Mouse (Mus musculus) hindbrain, embryonic 12.5 days (tissue): Measurements from ENCODE around the gene AC109138.7. TPM values are rescaled to one million over a fixed set of nuclear protein-coding genes. Genes with fewer than 3 reads are reported as not detected.

Experiments used
- ATAC-seq: fragments of 200-750 bp; cut with Nextera tagmentation; 2 replicates; pipeline ENCODE4 v1.8.0; 2017; ENCODE audit warnings: moderate TSS enrichment; ENCODE audit not compliant: low FRiP score
- H3K27ac ChIP-seq: fragments of 300-500 bp; sonication (generic); 2 replicates; pipeline ENCODE4 v1.5.1; 2016; ENCODE audit warnings: mild to moderate bottlenecking
- H3K27me3 ChIP-seq: fragments of 300-500 bp; sonication (generic); 2 replicates; pipeline ENCODE4 v1.6.1; 2016; ENCODE audit warnings: mild to moderate bottlenecking
- H3K36me3 ChIP-seq: fragments of 300-500 bp; sonication (generic); 2 replicates; pipeline ENCODE4 v1.6.1; 2016; ENCODE audit warnings: mild to moderate bottlenecking
- H3K4me1 ChIP-seq: fragments of 300-500 bp; sonication (generic); 2 replicates; pipeline ENCODE4 v1.6.1; 2016
- H3K4me2 ChIP-seq: fragments of 300-500 bp; sonication (generic); replicated peaks from 2 replicates; pipeline ENCODE4 v1.6.1; 2016; ENCODE audit warnings: mild to moderate bottlenecking
- H3K4me3 ChIP-seq: fragments of 300-500 bp; sonication (generic); 2 replicates; pipeline ENCODE4 v1.5.1; 2016; ENCODE audit warnings: mild to moderate bottlenecking
- H3K9ac ChIP-seq: fragments of 300-500 bp; sonication (generic); 2 replicates; pipeline ENCODE4 v1.6.1; 2016; ENCODE audit warnings: mild to moderate bottlenecking, moderate library complexity
- H3K9me3 ChIP-seq: fragments of 300-500 bp; sonication (generic); replicated peaks from 2 replicates; pipeline ENCODE4 v1.6.1; 2016; ENCODE audit warnings: mild to moderate bottlenecking
- WGBS: fragments of 180-500 bp; shearing (Covaris S2); methylation state at CpG from one replicate; pipeline ENCODE4 v1.1.7; 2016; 5-methylcytosine and 5-hydroxymethylcytosine counted together
- polyA plus RNA-seq: library from polyadenylated mRNA; unstranded; fragments of >200 nt; fragmentation: Nextera tagmentation; extraction: Ambion mirVana; gene quantifications from 2 replicates; pipeline ENCODE4 v1.2.1, GENCODE M21; 2016

AC109138.7 gene
- polyA plus RNA-seq, 1 experiment from 2014 or later: not detected

DNA sequence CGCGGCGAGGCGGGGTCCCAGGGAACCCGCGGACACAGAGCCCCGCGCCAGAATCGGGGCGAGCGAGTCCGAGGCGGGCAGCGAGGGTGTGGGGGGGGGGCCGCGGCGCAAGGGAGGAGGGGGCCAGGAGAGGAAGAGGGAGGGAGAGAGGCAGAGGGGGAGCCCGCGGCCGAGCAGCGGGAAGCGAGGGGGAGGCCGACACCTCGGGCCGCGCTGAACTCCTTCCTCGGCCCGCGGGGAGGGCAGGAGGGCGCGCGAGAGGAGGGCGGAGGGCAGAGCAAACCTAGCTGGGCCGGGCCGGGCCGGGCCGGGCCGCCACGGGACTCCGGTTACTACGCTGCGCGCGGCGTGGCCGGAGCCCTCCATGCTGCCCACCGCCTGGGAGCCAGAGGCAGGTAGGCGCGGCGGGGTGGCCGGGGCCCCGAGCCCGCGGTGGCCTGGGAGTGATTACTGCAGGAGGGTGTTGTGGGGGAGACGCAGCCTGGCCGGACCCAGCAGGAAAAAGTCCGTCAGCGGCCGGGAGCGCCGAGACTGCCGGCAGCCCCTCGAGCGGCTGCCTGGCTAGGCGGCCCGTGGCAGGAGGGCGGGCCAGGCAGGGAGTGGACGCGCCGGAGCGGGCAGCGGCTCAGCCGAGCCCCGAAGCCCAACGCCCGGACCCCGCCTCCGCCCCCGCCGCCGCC, 754 bp downstream of the AC109138.7 start:
- peaks cover 46% of the 10 kb centered on the region for H3K4me1 ChIP-seq
- peak overlapping the region; percentile 96 for H3K4me2 ChIP-seq
- peaks cover 79% of the 10 kb centered on the region for H3K27me3 ChIP-seq
- peak overlapping the region; percentile 78 for H3K9ac ChIP-seq
- H3K4me3 ChIP-seq: peak overlapping the region; percentile 63
- under 1% methylated on average over 55 of the region's 81 CpGs for WGBS
- peak; percentile 24 for ATAC-seq
- 0 out of 2 replicates have a peak overlapping the region, but pooled peaks have one; percentile 40 for H3K27ac ChIP-seq
- H3K9me3 ChIP-seq: no peaks in the 10 kb centered on the region
- H3K36me3 ChIP-seq: no peaks in the 10 kb centered on the region

- Histone ChIP-seq H3K4me2 (peak overlapping the region; percentile 96), H3K27ac (no peak overlapping the region), H3K4me1 (peaks cover 50% of the 10 kb centered on the region), H3K27me3 (peaks cover 84% of the 10 kb centered on the region), H3K4me3 (peak overlapping the region; percentile 63), H3K9ac (peak overlapping the region; percentile 78), H3K9me3 (no peaks in the 10 kb centered on the region), H3K36me3 (no peaks in the 10 kb centered on the region)
- WGBS: 3% methylated on average over 14 of the region's 21 CpGs
- no peak for ATAC-seq
These were observed 1.3 kb downstream of the AC109138.7 start for GRCm38 (mm10) chr19:4215451-4215840.

GRCm38 (mm10) chr19:4216041-4216685, 2.0 kb downstream of the AC109138.7 start:
- WGBS: 24% methylated on average over 14 of the region's 14 CpGs
- no peak overlapping the region for H3K4me3 ChIP-seq
- H3K9me3 ChIP-seq: no peaks in the 10 kb centered on the region
- H3K27me3 ChIP-seq: peaks cover 84% of the 10 kb centered on the region
- H3K36me3 ChIP-seq: no peaks in the 10 kb centered on the region
- H3K27ac ChIP-seq: no peak overlapping the region
- H3K9ac ChIP-seq: no peak overlapping the region
- no peak for ATAC-seq
- peak overlapping the region; percentile 34 for H3K4me2 ChIP-seq
- H3K4me1 ChIP-seq: peaks cover 57% of the 10 kb centered on the region

- Histone ChIP-seq H3K27ac (no peak overlapping the region), H3K4me3 (no peak overlapping the region), H3K4me2 (0 out of 2 replicates have a peak overlapping the region, but pooled peaks have one; percentile 0), H3K9ac (no peak overlapping the region), H3K36me3 (no peaks in the 10 kb centered on the region), H3K9me3 (no peaks in the 10 kb centered on the region), H3K4me1 (peaks cover 55% of the 10 kb centered on the region), H3K27me3 (peaks cover 82% of the 10 kb centered on the region)
- ATAC-seq: no peak
- 4% methylated on average over 5 of the region's 5 CpGs for WGBS
These were observed 3.0 kb downstream of the AC109138.7 start for GRCm38 (mm10) chr19:4217140-4217539.

- WGBS: 51% methylated on average over 3 of the region's 3 CpGs
- no peak for ATAC-seq
- Histone ChIP-seq H3K27ac (no peak overlapping the region), H3K4me2 (no peak overlapping the region), H3K36me3 (no peaks in the 10 kb centered on the region), H3K4me1 (peaks cover 48% of the 10 kb centered on the region), H3K4me3 (no peak overlapping the region), H3K9ac (no peak overlapping the region), H3K9me3 (no peaks in the 10 kb centered on the region), H3K27me3 (peaks cover 77% of the 10 kb centered on the region)
These were observed 3.7 kb downstream of the AC109138.7 start for GRCm38 (mm10) chr19:4217855-4218254.

GRCm38 (mm10) chr19:4218293-4218692, 4.1 kb downstream of the AC109138.7 start:
- H3K27me3 ChIP-seq: peaks cover 73% of the 10 kb centered on the region
- WGBS: 87% methylated on average over 10 of the region's 11 CpGs

GRCm38 (mm10) chr19:4218784-4219183, 4.6 kb downstream of the AC109138.7 start:
- H3K4me2 ChIP-seq: no peak overlapping the region
- H3K27me3 ChIP-seq: peaks cover 68% of the 10 kb centered on the region
- no peaks in the 10 kb centered on the region for H3K9me3 ChIP-seq
- H3K4me1 ChIP-seq: peaks cover 40% of the 10 kb centered on the region
- WGBS: 79% methylated on average over 1 of the region's 1 CpGs
- ATAC-seq: no peak
- H3K9ac ChIP-seq: no peak overlapping the region
- H3K27ac ChIP-seq: no peak overlapping the region
- no peak overlapping the region for H3K4me3 ChIP-seq
- H3K36me3 ChIP-seq: no peaks in the 10 kb centered on the region

More at GRCm38 (mm10) chr19:4218293-4218692, 4.1 kb downstream of the AC109138.7 start:
- Histone ChIP-seq H3K27ac (no peak overlapping the region), H3K9me3 (no peaks in the 10 kb centered on the region), H3K4me1 (peaks cover 45% of the 10 kb centered on the region), H3K4me3 (no peak overlapping the region), H3K36me3 (no peaks in the 10 kb centered on the region), H3K4me2 (no peak overlapping the region), H3K9ac (no peak overlapping the region)
- ATAC-seq: no peak

- Histone ChIP-seq H3K9ac (no peak overlapping the region), H3K4me3 (no peak overlapping the region), H3K4me1 (peaks cover 29% of the 10 kb centered on the region), H3K9me3 (no peaks in the 10 kb centered on the region), H3K27me3 (peaks cover 56% of the 10 kb centered on the region), H3K36me3 (no peaks in the 10 kb centered on the region), H3K4me2 (no peak overlapping the region), H3K27ac (no peak overlapping the region)
- WGBS: 88% methylated on average over 6 of the region's 6 CpGs
- no peak for ATAC-seq
These were observed 5.8 kb downstream of the AC109138.7 start for GRCm38 (mm10) chr19:4219943-4220342.

- Histone ChIP-seq H3K36me3 (no peaks in the 10 kb centered on the region), H3K4me3 (no peak overlapping the region), H3K27ac (no peak overlapping the region), H3K9ac (no peak overlapping the region), H3K4me2 (no peak overlapping the region), H3K27me3 (peaks cover 52% of the 10 kb centered on the region), H3K4me1 (peaks cover 24% of the 10 kb centered on the region), H3K9me3 (no peaks in the 10 kb centered on the region)
- no peak for ATAC-seq
- WGBS: 57% methylated on average over 4 of the region's 4 CpGs
These were observed 6.3 kb downstream of the AC109138.7 start for GRCm38 (mm10) chr19:4220416-4220815.

- 50% methylated on average over 14 of the region's 14 CpGs for WGBS
- H3K27me3 ChIP-seq: peaks cover 44% of the 10 kb centered on the region
- no peak overlapping the region for H3K27ac ChIP-seq
- H3K36me3 ChIP-seq: no peaks in the 10 kb centered on the region
- ATAC-seq: no peak
- H3K4me2 ChIP-seq: no peak overlapping the region
- no peak overlapping the region for H3K4me3 ChIP-seq
- H3K9ac ChIP-seq: no peak overlapping the region
- H3K9me3 ChIP-seq: no peaks in the 10 kb centered on the region
- peaks cover 18% of the 10 kb centered on the region; the same call in 1 of the 2 replicates for H3K4me1 ChIP-seq
These were observed 7.0 kb downstream of the AC109138.7 start for GRCm38 (mm10) chr19:4220957-4221743.

GRCm38 (mm10) chr19:4222165-4222564, 8.0 kb downstream of the AC109138.7 start:
- Histone ChIP-seq H3K4me3 (no peak overlapping the region), H3K36me3 (no peaks in the 10 kb centered on the region), H3K27ac (no peak overlapping the region), H3K4me1 (peaks cover 13% of the 10 kb centered on the region; the same call in 1 of the 2 replicates), H3K9ac (no peak overlapping the region), H3K4me2 (no peak overlapping the region), H3K27me3 (peaks cover 34% of the 10 kb centered on the region), H3K9me3 (no peaks in the 10 kb centered on the region)
- no peak for ATAC-seq
- WGBS: 80% methylated on average over 11 of the region's 11 CpGs

DNA sequence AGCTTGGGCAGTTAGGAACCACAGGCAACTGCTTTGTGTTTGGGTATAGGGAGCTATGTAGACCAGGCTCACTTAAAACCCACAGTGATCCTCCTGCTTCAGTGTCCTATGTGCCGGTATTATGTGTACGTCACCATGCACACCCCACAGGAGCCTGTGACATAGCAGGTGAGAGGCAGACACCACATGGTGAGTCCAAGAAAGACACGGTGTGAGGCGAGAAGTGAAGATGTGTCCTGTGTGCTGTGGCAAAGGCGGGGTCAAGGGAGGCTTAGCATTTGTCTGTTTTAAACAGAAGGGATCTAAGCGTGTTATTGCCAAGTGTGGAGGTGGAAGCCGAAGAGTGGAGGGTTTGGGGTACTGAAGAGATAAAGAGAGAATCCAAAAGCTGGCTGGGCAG, 12.6 kb downstream of the AC109138.7 start:
- H3K9me3 ChIP-seq: no peaks in the 10 kb centered on the region
- H3K4me3 ChIP-seq: no peak overlapping the region
- H3K27me3 ChIP-seq: peaks cover 24% of the 10 kb centered on the region
- no peak overlapping the region for H3K27ac ChIP-seq
- no peak overlapping the region for H3K4me2 ChIP-seq
- H3K36me3 ChIP-seq: no peaks in the 10 kb centered on the region
- H3K4me1 ChIP-seq: peaks cover 4% of the 10 kb centered on the region; the same call in 1 of the 2 replicates
- no peak overlapping the region for H3K9ac ChIP-seq
- WGBS: 92% methylated on average over 7 of the region's 7 CpGs
- no peak for ATAC-seq
